Mouse (Mus musculus) gastrocnemius, postnatal 36 days (tissue): ENCODE data around the gene Rps8. TPM values are rescaled to one million over a fixed set of nuclear protein-coding genes. Genes with fewer than 3 reads are reported as not detected.
A peak's percentile ranks its signal among the peaks of the same experiment; 100 is the strongest.

Source experiments
- DNase-seq, 2 experiments: peaks; one replicate each; pipeline ENCODE4 v3.0.0; 2022
- intact Hi-C: fragments of 180-260 bp; cut with DNase I; formaldehyde crosslinking; loops from one replicate; pipeline ENCODE4 v1.15.1; 2025
- total RNA-seq, 2 experiments: library from RNA; stranded (reverse); gene quantifications; 2 replicates each; pipeline ENCODE4 v1.2.3; 2021

Rps8 gene
- total RNA-seq, 2 experiments from 2014 or later, result 497 to 579 TPM

DNA sequence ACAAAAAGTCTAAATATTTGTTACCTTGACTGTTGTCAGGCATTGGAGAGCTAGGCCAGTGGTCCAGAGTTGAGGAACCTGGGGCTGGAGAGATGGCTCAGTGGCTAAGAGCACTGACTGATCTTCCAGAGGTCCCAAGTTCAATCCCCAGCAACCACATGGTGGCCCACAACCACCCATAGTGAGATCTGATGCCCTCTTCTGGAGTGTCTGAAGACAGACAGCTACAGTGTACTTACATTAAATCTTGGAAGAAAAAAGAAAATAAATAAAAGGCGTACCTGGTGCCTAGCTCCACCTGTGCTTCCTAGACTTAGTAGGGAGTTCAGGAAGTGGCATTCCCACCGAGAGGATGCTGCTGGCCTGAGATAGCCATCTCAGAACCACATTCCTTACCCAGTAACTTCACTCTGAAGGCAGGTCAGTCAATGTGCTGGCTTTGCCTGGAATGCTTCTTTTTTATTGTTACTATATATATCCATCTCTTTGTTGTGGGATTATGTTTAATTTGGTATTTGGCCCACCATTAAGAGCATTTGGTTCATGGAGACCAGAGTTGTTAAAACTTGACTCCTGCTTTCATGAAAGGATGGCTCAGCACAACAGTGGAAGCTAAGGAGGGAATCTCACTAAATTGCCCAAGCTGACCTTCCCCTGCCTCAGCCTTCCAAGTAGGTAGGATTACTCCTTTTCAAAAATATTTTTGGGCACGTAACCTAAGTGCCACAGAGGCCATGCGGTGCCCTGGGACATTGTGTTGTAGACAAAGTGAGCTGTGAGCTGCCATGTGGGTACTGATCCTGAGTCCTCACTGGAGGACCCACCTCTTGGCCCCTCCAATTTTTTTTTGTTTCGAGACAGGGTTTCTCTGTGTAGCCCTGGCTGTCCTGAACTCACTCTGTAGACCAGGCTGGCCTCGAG lies 6.5 kb downstream of the Rps8 start:
- no peak for DNase-seq
- intact Hi-C loops, result loop anchor here (5.0 kb wide), 1 partner anchor 68 kb away; no protein-coding TSS in a partner anchor

DNA sequence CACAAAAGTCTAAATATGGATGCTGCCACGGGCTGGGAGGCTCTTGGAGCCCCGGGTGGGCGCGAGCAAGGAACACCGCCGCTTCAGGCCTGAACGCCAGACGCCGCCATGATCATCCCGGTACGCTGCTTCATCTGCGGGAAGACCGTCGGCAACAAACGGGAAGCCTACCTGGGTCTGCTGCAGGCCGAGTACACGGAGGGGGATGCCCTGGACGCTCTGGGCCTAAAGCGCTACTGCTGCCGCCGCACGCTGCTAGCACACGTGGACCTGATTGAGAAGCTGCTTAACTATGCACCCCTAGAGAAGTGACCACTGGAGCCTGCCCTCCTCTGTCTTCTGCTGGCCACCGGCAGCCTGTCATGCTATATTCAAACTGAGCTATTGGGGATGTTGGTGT lies 7.2 kb downstream of the Rps8 start:
- no peak for DNase-seq
- intact Hi-C loops, result loop anchor here (5.0 kb wide), 1 partner anchor 68 kb away; no protein-coding TSS in a partner anchor

DNA sequence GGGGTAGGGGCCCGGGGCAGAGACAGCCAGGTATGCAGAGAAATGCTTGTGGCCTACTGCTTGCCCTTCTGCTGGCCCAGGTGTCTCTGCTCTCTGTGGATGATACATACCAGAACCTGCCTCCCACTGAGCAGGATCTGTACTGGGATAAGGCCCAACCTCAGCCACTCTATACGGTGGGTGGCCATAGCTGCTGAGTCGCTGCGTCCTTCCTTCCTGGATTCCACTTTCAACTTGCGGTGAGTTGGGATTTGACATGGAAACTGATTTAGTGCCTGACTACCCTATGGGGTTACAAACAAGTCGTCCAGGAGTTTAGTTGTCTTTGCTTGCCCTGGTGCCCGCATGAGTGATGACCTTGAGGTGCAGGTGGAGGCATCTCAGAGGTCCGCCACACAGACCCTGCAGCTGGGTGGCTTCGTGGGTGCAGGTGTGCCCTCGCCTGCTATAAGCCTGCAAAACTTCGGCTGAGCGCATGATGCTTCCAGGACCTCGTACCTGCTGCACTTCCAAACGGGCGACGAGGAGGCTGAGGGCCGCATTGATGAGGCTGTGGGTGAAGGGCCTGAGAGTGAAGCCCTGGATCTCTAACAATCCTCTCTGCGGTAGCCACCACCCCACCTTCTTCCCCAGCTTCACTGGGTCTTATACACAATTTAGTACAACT lies 7.9 kb downstream of the Rps8 start:
- no peak for DNase-seq
- intact Hi-C loops, result loop anchor here (5.0 kb wide), 1 partner anchor 69 kb away; no protein-coding TSS in a partner anchor

DNA sequence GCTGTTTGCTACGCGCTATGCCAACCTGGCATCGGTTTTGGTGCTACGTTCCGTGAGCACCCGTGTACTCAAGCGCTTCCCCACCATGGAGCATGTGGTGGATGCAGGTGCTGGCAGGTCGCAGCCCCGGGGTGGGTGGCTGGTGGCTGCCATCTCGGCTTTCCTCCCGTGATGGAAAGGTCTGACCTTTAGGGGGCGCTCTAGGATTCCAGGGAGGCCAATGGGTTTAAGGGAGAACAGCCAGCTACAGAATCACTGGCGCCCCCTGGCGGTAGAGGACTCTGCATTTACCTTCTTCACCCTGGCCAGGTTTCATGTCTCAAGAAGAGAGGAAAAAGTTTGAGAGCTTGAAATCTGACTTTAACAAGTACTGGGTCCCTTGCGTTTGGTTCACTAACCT lies 9.9 kb downstream of the Rps8 start:
- intact Hi-C loops, result loop anchor here (5.0 kb wide), 1 partner anchor 71 kb away; no protein-coding TSS in a partner anchor
- DNase-seq, result peak; percentile 80 to 84

DNA sequence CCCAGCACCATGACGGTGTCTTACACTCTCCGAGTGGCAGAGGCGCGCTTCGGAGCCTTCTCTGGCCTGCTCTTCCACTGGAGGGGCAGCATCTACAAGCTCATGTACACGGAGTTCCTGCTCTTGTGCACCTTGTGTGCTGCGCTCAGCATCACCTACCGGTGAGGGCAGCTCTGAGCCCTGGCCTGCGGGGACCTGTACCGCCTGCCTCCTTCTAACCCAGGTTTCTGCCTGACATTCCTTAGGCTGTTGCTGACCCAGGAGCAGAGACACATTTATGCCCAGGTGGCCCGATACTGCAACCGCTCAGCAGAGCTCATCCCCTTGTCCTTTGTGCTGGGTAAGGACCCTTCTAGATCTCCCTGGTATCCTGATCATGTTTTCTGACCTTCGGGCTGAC lies 10.8 kb downstream of the Rps8 start:
- intact Hi-C loops, result loop anchor here (5.0 kb wide), 1 partner anchor 72 kb away; no protein-coding TSS in a partner anchor

DNA sequence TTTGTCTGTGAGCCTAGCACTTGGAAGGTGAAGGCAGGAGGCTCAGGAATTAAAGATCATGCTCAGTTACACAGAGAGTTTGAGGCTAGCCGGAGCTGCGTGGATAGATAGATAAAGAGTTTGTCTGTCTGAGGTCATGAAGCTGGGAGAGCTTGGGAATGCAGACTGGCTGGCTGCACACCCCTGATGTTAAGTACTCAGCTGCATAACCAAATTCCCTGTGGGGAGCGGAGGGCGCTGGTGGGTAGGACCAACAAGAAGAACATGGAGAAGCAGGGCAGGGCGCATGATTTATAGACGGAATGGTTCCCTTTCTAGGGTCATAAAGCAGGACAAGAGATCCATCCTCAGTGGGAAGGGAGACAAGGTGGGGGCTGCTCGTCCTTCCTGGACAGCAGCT lies 13.0 kb downstream of the Rps8 start:
- intact Hi-C loops, result no loop called here
- no peak for DNase-seq

More for the DNA sequence above, 10.8 kb downstream of the Rps8 start:
- DNase-seq, result no peak

DNA sequence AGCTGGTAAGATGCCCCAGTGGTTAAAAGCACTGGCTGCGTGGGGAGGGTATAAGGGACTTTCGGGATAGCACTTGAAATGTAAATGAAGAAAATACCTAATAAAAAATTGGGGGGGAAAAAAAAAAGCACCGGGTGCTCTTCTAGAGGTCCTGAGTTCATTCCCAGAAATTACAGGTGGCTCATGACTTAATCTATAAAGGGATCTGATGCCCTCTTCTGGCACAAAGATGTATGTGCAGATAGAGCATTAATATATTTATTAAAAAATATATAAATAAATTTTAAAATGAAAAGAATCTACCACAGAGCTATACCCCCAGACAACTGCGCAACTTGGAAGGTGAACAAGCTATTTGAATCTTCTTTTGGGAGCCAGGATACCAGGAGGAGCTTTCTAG lies 15.4 kb downstream of the Rps8 start:
- intact Hi-C loops, result no loop called here
- DNase-seq, result no peak

DNA sequence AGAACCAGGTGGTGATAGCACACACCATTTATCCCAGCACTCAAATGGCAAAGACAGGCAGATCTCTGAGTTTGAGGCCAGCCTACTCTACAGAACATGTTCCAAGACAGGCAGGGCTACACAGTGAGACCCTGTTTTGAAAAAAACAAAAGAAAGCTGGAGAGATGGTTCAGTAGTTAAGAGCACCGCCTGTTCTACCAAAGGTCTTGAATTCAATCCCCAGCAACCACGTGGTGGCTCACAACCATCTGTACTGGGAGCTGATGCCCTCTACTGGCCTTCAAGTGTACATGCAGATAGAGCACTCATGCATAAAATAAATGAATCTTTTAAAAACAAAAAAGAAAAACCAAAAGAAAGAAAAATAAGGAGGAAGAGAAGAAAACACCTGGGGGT lies 16.8 kb downstream of the Rps8 start:
- intact Hi-C loops, result loop anchor here (2.0 kb wide), 1 partner anchor 136 kb away; no protein-coding TSS in a partner anchor
- no peak for DNase-seq

DNA sequence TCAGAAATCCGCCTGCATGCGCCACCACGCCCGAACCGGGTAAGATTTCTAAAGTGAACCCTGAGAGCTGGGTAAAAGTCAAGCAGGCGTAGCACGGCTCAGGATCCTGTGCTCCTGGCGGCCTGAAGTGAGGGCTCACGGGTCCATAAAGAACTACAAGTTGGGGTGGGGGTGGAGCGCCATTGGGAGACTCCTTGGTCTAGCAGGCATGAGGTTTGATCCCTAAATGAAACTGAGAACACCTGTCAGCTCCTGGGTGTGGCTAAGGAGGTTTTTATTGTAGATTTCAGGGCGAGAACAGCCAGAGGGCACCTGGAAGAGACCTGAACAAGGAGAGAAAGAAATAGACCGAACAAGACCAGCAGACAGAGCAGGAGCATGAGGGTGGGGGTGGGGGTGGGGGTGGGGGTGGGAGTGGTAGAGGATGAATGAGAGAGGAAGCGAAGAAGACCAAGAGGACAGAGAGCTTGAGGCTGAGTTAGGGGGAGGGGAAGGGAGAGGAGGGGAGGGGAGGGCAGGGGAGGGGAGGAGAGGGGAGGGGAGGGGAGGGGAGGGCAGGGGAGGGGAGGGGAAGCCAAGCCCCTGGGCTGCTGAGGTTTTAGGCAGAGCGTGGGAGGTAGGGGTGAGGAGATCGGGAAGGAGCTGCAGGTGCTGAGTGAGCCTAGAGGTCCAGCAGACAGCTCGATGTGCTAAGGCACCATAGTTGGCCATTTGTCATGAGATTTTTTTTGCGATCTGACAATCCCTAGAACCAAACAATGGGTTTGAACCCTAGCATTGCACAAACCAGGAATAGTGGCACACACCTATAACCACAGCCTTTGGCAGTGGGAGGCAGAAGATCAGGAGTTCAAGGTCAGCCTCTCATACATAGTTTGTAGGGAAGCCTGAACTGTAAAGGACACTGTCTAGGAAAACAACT lies 17.5 kb downstream of the Rps8 start:
- DNase-seq, result no peak
- intact Hi-C loops, result loop anchor here (2.0 kb wide), 1 partner anchor 136 kb away; no protein-coding TSS in a partner anchor

DNA sequence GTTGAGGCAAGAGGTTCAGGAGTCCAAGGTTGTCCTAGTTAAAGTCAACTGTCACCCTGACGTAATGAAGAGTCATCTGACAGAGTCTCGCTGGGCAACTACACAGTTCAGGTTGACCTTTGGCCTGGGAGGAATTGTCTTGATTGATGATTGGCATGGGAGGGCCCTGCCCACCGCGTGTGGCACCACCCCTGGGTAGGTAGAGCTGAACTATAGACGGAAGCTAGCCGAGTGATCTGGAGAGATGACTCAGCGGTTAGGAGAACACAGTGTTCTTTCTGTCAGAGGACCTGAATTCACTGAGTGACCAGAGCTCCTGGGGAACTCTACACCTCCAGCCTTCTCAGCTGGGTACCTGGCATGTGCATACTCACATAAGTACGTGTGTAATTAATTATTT lies 20.0 kb downstream of the Rps8 start:
- intact Hi-C loops, result no loop called here
- DNase-seq, result no peak

DNA sequence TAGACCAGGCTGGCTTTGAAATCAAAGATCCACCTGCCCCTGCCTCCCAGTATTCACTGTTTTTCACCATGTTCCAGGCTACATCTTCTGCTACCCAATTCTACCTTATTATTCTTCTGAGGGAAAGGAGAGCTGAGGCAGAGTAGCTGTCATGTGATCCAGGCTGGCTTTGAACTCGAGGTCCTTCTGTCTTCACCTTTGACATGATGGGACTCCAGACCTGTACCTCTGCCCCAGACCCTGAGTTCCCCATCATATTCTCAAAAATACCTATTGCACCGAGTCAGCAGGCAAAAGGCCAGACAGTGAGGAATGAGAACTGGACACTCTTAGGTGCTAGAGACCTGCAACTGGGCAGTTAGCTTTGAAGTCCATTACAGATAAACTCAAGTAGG lies 21.4 kb downstream of the Rps8 start:
- no peak for DNase-seq
- intact Hi-C loops, result loop anchor here (5.0 kb wide), 1 partner anchor 307 kb away; no protein-coding TSS in a partner anchor

DNA sequence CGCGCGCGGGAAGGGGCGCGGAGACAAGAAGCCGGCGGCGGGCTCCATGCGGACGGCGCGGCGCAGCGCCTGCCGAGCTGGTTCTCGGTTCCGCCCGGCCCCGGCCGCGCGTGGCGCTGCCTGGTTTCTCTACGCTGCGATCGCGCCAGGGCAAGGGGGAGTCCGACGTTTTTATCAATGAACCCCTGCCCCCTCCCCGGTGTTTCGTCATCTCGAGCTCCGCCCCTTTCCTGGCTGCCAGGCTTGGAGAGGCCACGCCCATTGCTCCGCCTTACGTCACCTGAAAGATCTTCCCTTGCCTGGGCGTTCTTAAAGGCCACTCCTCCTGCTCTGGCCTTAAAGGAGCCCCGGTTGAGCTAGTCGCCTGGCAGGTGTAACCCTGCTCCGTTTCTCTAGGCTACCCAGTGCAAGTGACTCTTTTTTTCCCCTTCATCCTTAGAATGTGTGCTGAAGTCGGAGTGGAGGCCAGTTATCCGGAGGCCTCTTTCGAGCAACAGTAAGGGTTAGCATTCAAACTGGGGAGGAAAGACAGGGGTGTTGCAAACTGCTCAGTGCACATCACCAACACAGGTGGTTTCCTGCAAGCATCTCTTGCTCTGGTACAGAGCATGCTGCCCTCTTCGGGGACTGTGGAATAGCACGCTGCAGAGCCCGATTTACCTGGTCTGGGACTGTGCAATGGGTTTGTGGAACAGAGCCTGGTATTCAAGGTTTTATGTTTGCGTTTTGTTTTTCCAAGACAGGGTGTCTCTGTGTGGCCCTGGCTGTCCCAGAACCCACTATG lies 22.0 kb downstream of the Rps8 start, which contains the start of gene Plk3:
Plk3 (minus strand) TSS at position 147 of the 784 bp plus-strand sequence.
- intact Hi-C loops, result loop anchor here (5.0 kb wide), 1 partner anchor 307 kb away; no protein-coding TSS in a partner anchor
- peak; percentile 93 to 98 for DNase-seq

DNA sequence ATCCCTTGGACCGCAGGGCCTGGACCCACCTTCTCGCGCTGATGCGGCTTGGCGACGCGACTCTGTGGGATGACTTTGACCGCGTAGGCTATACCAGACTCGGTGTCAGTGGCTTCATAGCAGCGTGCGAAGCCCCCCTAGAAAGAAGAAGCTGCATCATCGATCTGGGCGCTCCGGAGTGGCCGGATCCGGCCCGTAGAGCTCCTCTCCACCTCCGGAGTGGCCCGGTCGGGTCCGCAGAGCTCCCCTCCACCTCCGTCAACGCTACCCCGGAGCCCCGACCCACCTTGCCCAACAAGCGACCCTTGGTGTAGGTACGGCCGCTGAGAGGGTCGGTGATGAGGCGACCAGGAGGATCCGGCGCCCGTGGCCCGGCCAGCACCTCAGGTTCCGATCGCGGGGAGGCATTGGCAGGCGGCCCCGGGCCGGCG lies 22.7 kb downstream of the Rps8 start:
- intact Hi-C loops, result loop anchor here (5.0 kb wide), 1 partner anchor 306 kb away; no protein-coding TSS in a partner anchor
- no peak for DNase-seq

DNA sequence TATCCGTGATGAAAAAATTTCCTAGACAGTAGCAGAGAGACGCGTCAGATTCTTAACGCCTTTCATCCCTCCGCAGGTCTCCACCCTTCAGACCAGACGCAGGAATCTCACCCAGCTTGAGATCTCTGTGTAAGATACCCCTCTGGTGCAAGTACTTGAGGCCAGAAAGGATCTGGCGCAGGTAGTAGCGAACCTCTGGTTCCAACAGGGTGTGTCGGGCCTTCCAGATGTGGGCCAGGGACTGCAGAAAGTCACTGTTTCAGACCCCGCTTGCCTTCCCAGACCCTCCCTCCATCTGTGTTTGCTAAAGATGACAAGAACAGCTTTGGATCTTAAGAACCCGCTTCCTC lies 23.3 kb downstream of the Rps8 start:
- DNase-seq, result no peak
- intact Hi-C loops, result loop anchor here (5.0 kb wide), 1 partner anchor 305 kb away; no protein-coding TSS in a partner anchor

DNA sequence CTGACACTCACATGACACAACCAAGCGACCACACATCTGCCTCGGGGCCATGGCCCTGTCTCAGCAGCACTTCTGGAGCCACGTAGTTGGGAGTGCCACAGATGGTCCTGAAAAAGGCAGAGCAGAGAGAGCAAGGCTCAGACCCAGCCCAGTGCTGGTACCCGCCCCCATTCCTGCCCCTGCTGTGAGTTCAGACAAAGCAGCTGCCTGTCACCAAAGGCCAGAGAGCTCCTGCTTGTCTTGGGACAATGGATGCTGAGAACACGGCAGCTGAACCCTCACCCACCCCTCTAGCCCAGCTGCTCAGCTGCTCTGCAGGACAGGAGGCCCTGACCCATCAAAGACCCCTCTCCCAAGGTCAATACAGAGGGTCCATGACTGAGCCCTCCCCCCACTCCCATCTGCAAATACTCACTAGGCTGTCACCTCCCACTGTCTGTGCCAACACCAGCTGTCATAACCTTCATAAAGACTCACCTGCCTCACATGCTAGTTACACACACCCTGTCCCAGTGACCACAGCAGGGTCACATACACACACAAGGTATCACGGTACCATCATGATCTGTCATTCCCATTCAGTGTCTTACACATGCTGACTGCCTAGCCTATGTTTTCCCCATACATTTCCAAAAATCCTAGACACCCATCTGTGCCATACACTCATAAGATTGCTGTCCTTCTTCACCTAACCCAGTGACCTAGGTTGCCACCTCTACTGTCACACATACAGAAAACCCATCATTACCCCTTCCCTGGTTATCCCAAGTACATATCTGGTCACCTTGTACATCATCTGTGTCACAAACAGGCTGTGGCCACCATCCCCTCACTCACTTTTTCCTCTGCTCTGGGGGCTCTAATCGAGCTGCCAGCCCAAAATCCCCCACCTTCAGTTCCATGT lies 23.9 kb downstream of the Rps8 start:
- intact Hi-C loops, result loop anchor here (5.0 kb wide), 1 partner anchor 305 kb away; no protein-coding TSS in a partner anchor

DNA sequence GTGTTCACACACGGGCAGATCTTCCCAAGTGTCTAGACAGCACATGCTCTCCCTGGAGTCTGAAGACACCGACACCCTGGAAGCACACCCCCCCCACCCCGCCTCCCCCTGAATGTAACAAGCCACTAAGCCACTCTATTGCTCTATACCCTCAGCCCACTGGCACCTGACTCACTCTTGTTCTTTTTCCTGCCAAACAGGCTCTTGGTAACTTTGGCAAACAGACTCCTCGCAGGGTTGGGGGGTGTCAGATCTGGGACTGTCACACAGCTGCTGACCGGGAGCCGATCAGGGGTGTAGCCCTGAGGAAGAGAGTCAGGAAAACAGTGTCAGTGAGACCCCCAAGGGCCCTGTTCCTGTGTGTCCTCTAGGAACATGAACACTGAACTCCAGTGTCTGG lies 24.8 kb downstream of the Rps8 start:
- intact Hi-C loops, result loop anchor here (5.0 kb wide), 1 partner anchor 304 kb away; no protein-coding TSS in a partner anchor
- DNase-seq, result no peak

More for the DNA sequence above, 23.9 kb downstream of the Rps8 start:
- no peak for DNase-seq

DNA sequence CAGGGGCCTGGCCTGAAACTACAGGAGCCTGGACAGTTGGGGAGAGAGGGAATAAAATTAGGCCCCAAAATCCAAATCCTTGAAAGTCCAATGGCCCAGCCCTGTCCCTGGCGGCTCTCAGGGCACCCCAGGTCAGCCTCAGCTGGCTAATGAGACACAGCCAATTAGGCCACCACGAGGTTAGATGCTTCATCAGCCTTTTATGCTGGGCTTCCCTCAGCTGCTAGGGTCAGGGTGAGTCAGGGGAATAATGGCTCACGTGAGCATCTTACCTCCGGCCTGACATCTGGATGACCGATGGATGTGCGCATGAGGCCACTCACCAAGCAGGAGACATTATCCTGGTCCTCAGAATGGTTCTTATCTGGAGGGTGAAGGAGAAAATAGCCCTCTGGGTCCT lies 25.3 kb downstream of the Rps8 start:
- no peak for DNase-seq
- intact Hi-C loops, result loop anchor here (5.0 kb wide), 1 partner anchor 303 kb away; no protein-coding TSS in a partner anchor
